Mouse (Mus musculus) intestine, embryonic 14.5 days (tissue): ENCODE data around the gene Gm44596. TPM values are rescaled to one million over a fixed set of nuclear protein-coding genes. Genes with fewer than 3 reads are reported as not detected.

Experiments
- ATAC-seq: fragments of 200-750 bp; cut with Nextera tagmentation; replicated peaks from 2 replicates; pipeline ENCODE4 v1.8.0; 2017; ENCODE audit warnings: low read depth, moderate number of reproducible peaks, moderate TSS enrichment, moderate library complexity; ENCODE audit not compliant: low FRiP score, low TSS enrichment
- DNase-seq: peaks from one replicate; pipeline ENCODE4 v3.0.0-alpha.2; 2018; ENCODE audit warnings: low spot score
- H3K27ac ChIP-seq: fragments of 300-500 bp; sonication (generic); 2 replicates; pipeline ENCODE4 v1.5.1; 2014; ENCODE audit warnings: low read depth, mild to moderate bottlenecking, control low read depth
- H3K27me3 ChIP-seq: fragments of 300-500 bp; sonication (generic); replicated peaks from 2 replicates; pipeline ENCODE4 v1.6.1; 2014; ENCODE audit warnings: low read length, control low read depth; ENCODE audit not compliant: control insufficient read depth, insufficient read depth
- H3K36me3 ChIP-seq: fragments of 300-500 bp; sonication (generic); 2 replicates; pipeline ENCODE4 v1.6.1; 2014; ENCODE audit warnings: low read length, control low read depth; ENCODE audit not compliant: control insufficient read depth, insufficient read depth
- H3K4me1 ChIP-seq: fragments of 300-500 bp; sonication (generic); replicated peaks from 2 replicates; pipeline ENCODE4 v1.6.1; 2014; ENCODE audit warnings: low read length, control low read depth, mixed read lengths; ENCODE audit not compliant: control insufficient read depth, insufficient read depth
- H3K4me2 ChIP-seq: fragments of 300-500 bp; sonication (generic); 2 replicates; pipeline ENCODE4 v1.6.1; 2014; ENCODE audit warnings: low read length
- H3K4me3 ChIP-seq: fragments of 300-500 bp; sonication (generic); 2 replicates; pipeline ENCODE4 v1.5.1; 2014; ENCODE audit warnings: low read depth, low read length, control low read depth, mixed read lengths
- H3K9ac ChIP-seq: fragments of 300-500 bp; sonication (generic); 2 replicates; pipeline ENCODE4 v1.6.1; 2014; ENCODE audit warnings: mild to moderate bottlenecking, low read length
- H3K9me3 ChIP-seq: fragments of 300-500 bp; sonication (generic); 2 replicates; pipeline ENCODE4 v1.6.1; 2016; ENCODE audit warnings: low read length, control low read depth; ENCODE audit not compliant: control insufficient read depth
- WGBS: fragments of 180-500 bp; shearing (Covaris S2); extraction: QIAGEN DNeasy Blood & Tissue Kit; methylation state at CpG from one replicate; pipeline ENCODE4 v1.1.7; 2014; 5-methylcytosine and 5-hydroxymethylcytosine counted together
- polyA plus RNA-seq: library from polyadenylated mRNA; unstranded; fragments of >200 nt; fragmentation: Nextera tagmentation; extraction: Ambion mirVana; gene quantifications from 2 replicates; pipeline ENCODE4 v1.2.1, GENCODE M21; 2014

Gm44596 gene
- polyA plus RNA-seq, 1 experiment from 2014 or later, result not detected

- no peak for ATAC-seq
- 93% methylated on average over 2 of the region's 2 CpGs for WGBS
- H3K9me3 ChIP-seq, result no peaks in the 10 kb centered on the region
- H3K27ac ChIP-seq, result no peak overlapping the region
- no peak overlapping the region for H3K9ac ChIP-seq
- H3K4me2 ChIP-seq, result no peak overlapping the region
- H3K4me3 ChIP-seq, result no peak overlapping the region
- H3K36me3 ChIP-seq, result peaks cover 66% of the 10 kb centered on the region
- H3K4me1 ChIP-seq, result 0 out of 2 replicates have a peak, but pooled peaks cover 3% of the 10 kb centered on the region
- no peak for DNase-seq
- H3K27me3 ChIP-seq, result no peaks in the 10 kb centered on the region
Observed at GRCm38 (mm10) chr6:128429300-128429699, 54.0 kb downstream of the Gm44596 start.

GRCm38 (mm10) chr6:128429826-128430225, 54.5 kb downstream of the Gm44596 start:
- ATAC-seq (0 out of 2 replicates have a peak, but pooled peaks have one; percentile 14), DNase-seq (no peak)
- WGBS, result 87% methylated on average over 6 of the region's 6 CpGs
- Histone ChIP-seq H3K4me3 (no peak overlapping the region), H3K27ac (no peak overlapping the region), H3K27me3 (no peaks in the 10 kb centered on the region), H3K9ac (no peak overlapping the region), H3K4me2 (no peak overlapping the region), H3K9me3 (no peaks in the 10 kb centered on the region), H3K36me3 (peaks cover 71% of the 10 kb centered on the region), H3K4me1 (0 out of 2 replicates have a peak, but pooled peaks cover 3% of the 10 kb centered on the region)

GRCm38 (mm10) chr6:128432356-128432915, 57.1 kb downstream of the Gm44596 start:
- DNase-seq (no peak), ATAC-seq (no peak)
- no peaks in the 10 kb centered on the region for H3K9me3 ChIP-seq
- H3K27me3 ChIP-seq, result no peaks in the 10 kb centered on the region
- no peak overlapping the region for H3K27ac ChIP-seq
- no peak overlapping the region for H3K4me2 ChIP-seq
- 94% methylated on average over 13 of the region's 13 CpGs for WGBS
- peaks cover 88% of the 10 kb centered on the region for H3K36me3 ChIP-seq
- peaks cover 10% of the 10 kb centered on the region; the same call in 1 of the 2 replicates for H3K4me1 ChIP-seq
- no peak overlapping the region for H3K9ac ChIP-seq
- H3K4me3 ChIP-seq, result no peak overlapping the region

DNA sequence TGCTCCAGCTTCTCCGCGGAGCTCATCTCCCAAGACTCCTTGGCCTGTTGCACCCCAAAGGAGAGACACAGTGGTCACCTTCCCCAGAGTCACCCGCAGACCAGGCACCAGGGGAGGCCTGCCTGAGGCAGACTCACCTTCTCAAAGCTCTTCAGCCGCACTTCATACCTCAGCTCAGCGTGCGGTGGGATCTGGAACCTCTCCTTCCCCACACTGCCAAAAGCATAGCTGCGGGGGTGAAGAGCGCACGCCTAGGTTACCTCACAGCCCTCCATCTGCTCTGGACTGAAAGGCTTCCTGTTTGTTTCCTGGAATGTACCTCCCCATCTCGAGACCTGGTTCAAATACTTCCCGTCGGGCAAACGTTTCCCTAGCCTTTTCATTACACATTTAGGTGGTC, 58.3 kb downstream of the Gm44596 start:
- 94% methylated on average over 13 of the region's 13 CpGs for WGBS
- no peak for DNase-seq
- no peak overlapping the region for H3K4me3 ChIP-seq

GRCm38 (mm10) chr6:128435474-128435873, 60.2 kb downstream of the Gm44596 start:
- H3K27ac ChIP-seq, result no peak overlapping the region
- H3K4me2 ChIP-seq, result no peak overlapping the region
- ATAC-seq, result no peak
- no peak overlapping the region for H3K9ac ChIP-seq
- peaks cover 59% of the 10 kb centered on the region for H3K36me3 ChIP-seq
- H3K27me3 ChIP-seq, result no peaks in the 10 kb centered on the region
- DNase-seq, result no peak
- no peak overlapping the region for H3K4me3 ChIP-seq
- H3K9me3 ChIP-seq, result no peaks in the 10 kb centered on the region
- H3K4me1 ChIP-seq, result peaks cover 17% of the 10 kb centered on the region
- WGBS, result 87% methylated on average over 5 of the region's 5 CpGs

More for the DNA sequence above, 58.3 kb downstream of the Gm44596 start:
- H3K9me3 ChIP-seq, result no peaks in the 10 kb centered on the region
- no peak overlapping the region for H3K9ac ChIP-seq
- no peak for ATAC-seq
- peaks cover 78% of the 10 kb centered on the region for H3K36me3 ChIP-seq
- H3K4me1 ChIP-seq, result peaks cover 10% of the 10 kb centered on the region; the same call in 1 of the 2 replicates
- H3K27me3 ChIP-seq, result no peaks in the 10 kb centered on the region
- H3K27ac ChIP-seq, result no peak overlapping the region
- no peak overlapping the region for H3K4me2 ChIP-seq

DNA sequence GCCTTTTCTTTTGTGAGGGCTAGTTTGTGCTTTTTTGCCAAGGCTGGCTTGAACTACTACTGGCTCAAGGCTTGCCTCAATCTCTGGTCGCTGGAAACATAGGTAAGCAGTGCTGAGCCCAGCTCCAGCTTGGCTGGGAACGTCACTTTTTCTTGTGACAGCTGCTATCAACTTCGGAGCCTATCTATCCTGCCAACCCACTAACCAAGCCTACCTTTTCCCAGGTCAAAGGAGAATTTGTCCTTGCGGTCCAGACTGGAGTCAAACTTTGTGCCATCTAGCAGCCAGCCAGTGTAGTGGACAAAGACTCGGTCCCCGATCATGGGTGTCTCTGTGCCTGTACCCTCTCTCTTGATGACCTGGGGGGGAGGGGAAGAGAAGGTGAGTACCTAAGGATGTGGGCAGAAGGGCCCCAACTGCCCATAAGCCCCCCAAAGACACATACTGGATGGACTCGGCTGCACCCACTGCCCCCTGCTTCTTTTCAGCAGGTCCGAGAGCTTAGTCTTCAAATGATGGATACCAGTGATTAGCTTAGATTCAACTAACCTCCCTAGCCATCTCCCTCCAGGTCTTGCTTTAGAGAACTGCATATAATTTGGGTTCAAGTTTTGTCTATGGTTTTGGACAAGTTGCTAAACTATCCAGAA, 61.2 kb downstream of the Gm44596 start:
- peak overlapping the region; percentile 60 for H3K4me2 ChIP-seq
- H3K4me3 ChIP-seq, result peak overlapping the region; percentile 98
- no peak overlapping the region for H3K27ac ChIP-seq
- H3K9me3 ChIP-seq, result no peaks in the 10 kb centered on the region
- peaks cover 17% of the 10 kb centered on the region for H3K4me1 ChIP-seq
- no peak for DNase-seq
- ATAC-seq, result no peak
- peaks cover 50% of the 10 kb centered on the region for H3K36me3 ChIP-seq
- H3K9ac ChIP-seq, result peak overlapping the region; percentile 97
- 81% methylated on average over 8 of the region's 8 CpGs for WGBS
- no peaks in the 10 kb centered on the region for H3K27me3 ChIP-seq

DNA sequence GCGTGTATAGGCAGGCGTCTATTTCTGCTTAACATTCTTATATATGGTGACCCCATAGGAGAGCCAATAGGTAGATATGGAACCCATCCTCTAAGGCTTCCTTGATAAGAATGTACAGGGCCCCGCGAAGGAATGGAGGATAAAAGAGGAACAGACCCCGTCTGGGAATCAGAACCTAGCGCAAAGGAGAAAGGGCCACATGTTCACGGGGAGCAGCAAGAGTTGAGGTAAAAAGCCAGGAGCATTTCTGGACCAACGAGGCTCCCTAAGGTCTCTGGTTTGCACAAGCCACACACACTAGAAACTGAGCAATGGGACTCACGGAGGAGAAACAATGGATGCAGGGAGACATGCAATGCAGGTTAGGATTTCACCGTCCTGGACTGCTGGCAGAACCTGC, 62.0 kb downstream of the Gm44596 start:
- 4% methylated on average over 10 of the region's 10 CpGs for WGBS
- Histone ChIP-seq H3K4me1 (peaks cover 17% of the 10 kb centered on the region), H3K27ac (peak overlapping the region; percentile 93), H3K36me3 (peaks cover 42% of the 10 kb centered on the region), H3K4me3 (peak overlapping the region; percentile 98), H3K9me3 (no peaks in the 10 kb centered on the region), H3K4me2 (peak overlapping the region; percentile 60), H3K27me3 (no peaks in the 10 kb centered on the region), H3K9ac (peak overlapping the region; percentile 97)
- ATAC-seq, result no peak
- no peak for DNase-seq

GRCm38 (mm10) chr6:128437731-128438316, 62.5 kb downstream of the Gm44596 start:
- peak overlapping the region; percentile 98 for H3K4me3 ChIP-seq
- no peaks in the 10 kb centered on the region for H3K9me3 ChIP-seq
- no peaks in the 10 kb centered on the region for H3K27me3 ChIP-seq
- peak overlapping the region; percentile 97 for H3K9ac ChIP-seq
- peaks cover 36% of the 10 kb centered on the region for H3K36me3 ChIP-seq
- 0% methylated on average over 49 of the region's 52 CpGs for WGBS
- ATAC-seq (peak; percentile 86), DNase-seq (peak; percentile 88)
- H3K4me1 ChIP-seq, result peaks cover 17% of the 10 kb centered on the region
- peak overlapping the region; percentile 60 for H3K4me2 ChIP-seq
- H3K27ac ChIP-seq, result peak overlapping the region; percentile 93
